Comparison of ENCODE assay signal across 8 mouse cellular contexts in the genomic region with DNA sequence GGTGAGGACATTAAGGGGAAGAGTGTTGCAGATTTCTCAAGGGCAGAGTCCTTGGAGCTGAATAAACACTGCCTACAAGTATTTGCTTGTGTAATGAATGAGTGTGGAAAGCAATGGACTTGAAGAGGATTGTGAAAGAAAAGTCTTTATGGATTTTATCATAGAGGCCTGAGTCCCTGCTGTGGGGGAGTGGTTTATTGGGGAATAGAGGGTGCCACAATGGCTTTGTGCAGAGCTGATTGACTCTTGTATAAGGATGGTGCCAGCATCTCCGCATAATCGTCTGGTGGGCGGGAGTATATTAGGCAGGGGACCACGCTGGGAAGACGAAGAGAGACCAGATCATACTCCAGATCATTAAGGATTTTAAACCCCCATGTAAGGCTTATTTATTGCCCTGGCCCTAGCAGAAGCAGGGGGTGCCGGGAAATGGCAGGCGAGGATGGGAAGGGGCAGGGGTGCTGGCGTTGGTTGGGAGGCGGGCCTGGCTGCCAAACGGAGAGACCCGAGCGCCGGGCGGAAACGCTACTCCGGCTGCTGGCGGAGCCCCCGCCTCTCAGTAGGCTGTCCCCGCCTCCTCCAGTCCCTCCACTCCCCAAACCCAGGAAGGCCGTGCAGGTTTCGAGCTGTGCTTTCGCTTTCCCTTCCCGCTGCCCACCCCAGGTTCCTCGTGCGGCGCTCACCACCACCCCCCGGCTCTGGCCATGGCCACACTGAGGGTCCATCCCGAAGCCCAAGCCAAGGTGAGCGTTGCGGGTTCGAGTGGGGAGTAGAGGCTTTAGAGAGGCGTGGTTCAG. TPM values are rescaled to one million over a fixed set of nuclear protein-coding genes. Genes with fewer than 3 reads are reported as not detected.
DNase-seq lines count a peak whose midpoint lies in the region; ATAC-seq lines count a peak whose summit lies in the region.

TSS of gene Psme1 (plus strand) at position 253 of the 797 bp plus-strand sequence.

- H3K27me3 ChIP-seq in hindbrain, embryonic 13.5 days = no peaks in the 10 kb centered on the region

- H3K9me3 ChIP-seq in hindbrain, embryonic 13.5 days = no peaks in the 10 kb centered on the region

- H3K27ac ChIP-seq in hindbrain, embryonic 13.5 days = peak within 1 kb of the TSS; percentile 92

- WGBS in hindbrain, embryonic 13.5 days = 0% methylated on average over 32 of the region's 32 CpGs

- ATAC-seq in hindbrain, embryonic 13.5 days (ENCODE audit: low FRiP score) = peak; percentile 91

- peak; percentile 88 for DNase-seq in Muller cell, postnatal 12 days (ENCODE audit: inconsistent ontology term)
- peak; percentile 70 to 74 for DNase-seq in cerebellum, postnatal 25 days
- DNase-seq in frontal cortex, postnatal 25 days (ENCODE audit: low spot score in 2 of 2) = peak; percentile 34 to 41
- DNase-seq in left cerebral cortex, adult 11 months (ENCODE audit: low spot score) = peak; percentile 51
- DNase-seq in lung, postnatal 4 days = peak; percentile 90 to 95
- DNase-seq in right cerebral cortex, adult 18-20 months = peak; percentile 72
- peak; percentile 67 for DNase-seq in urinary bladder, adult 2 months (ENCODE audit: low spot score)

- peaks cover 23% of the 10 kb centered on the region for H3K36me3 ChIP-seq in hindbrain, embryonic 13.5 days

- H3K4me3 ChIP-seq in hindbrain, embryonic 13.5 days = peak within 1 kb of the TSS; percentile 71

- H3K4me2 ChIP-seq in hindbrain, embryonic 13.5 days = peak within 1 kb of the TSS; percentile 92

- peak within 1 kb of the TSS; percentile 92 for H3K9ac ChIP-seq in hindbrain, embryonic 13.5 days

- H3K4me1 ChIP-seq in hindbrain, embryonic 13.5 days (replicated peaks) = peaks cover 29% of the 10 kb centered on the region

RNA-seq across cellular contexts. Expression of gene Psme1, which starts in this region (rescaled TPM):
- 188 TPM in 2 replicates for polyA plus RNA-seq in hindbrain, embryonic 13.5 days (2015; fragmentation: Nextera tagmentation; extraction: Ambion mirVana)
- polyA plus RNA-seq in urinary bladder, adult 2 months (2012; rRNA removed) = 136 and 167 TPM in 2 replicates

Comparison
In these comparisons a context has a peak if more than half of its experiments do, and no peak if none do; other contexts are left out.
1. Peak in every context shown above with its lines: DNase-seq, ATAC-seq, H3K4me3 ChIP-seq and H3K27ac ChIP-seq.
2. DNase-seq: peak in every context shown above with its lines; median percentile 92 in lung, postnatal 4 days; 88 in Muller cell, postnatal 12 days; 72 in cerebellum, postnatal 25 days; 72 in right cerebral cortex, adult 18-20 months; 67 in urinary bladder, adult 2 months; 51 in left cerebral cortex, adult 11 months; 38 in frontal cortex, postnatal 25 days.